Mouse (Mus musculus) gastrocnemius, adult 2 months (tissue): ENCODE results near the gene Sox10. TPM values are rescaled to one million over a fixed set of nuclear protein-coding genes. Genes with fewer than 3 reads are reported as not detected.

Source experiments
- DNase-seq: peaks from one replicate; pipeline ENCODE4 v3.0.0; 2022
- H3K27ac ChIP-seq: fragments of 200-600 bp; 2 replicates; pipeline ENCODE4 v1.8.1; 2022; ENCODE audit warnings: mild to moderate bottlenecking
- H3K4me3 ChIP-seq: fragments of 200-600 bp; 2 replicates; pipeline ENCODE4 v1.8.1; 2022; ENCODE audit warnings: mild to moderate bottlenecking, moderate library complexity
- CTCF ChIP-seq: fragments of 200-600 bp; IDR thresholded peaks from 2 replicates; pipeline ENCODE4 v1.8.1; 2022; ENCODE audit warnings: antibody characterized with exemption, mild to moderate bottlenecking, moderate library complexity
- intact Hi-C: fragments of 180-260 bp; cut with DNase I; formaldehyde crosslinking; loops from one replicate; pipeline ENCODE4 v1.15.1; 2025
- total RNA-seq, 2 experiments: library from RNA; stranded (reverse); gene quantifications; 2 replicates each; pipeline ENCODE4 v1.2.3; 2021

Gene Sox10
- total RNA-seq, 2 experiments from 2014 or later = 0.71 to 0.81 TPM

- intact Hi-C loops = no loop called here
- no peak for DNase-seq
- TF ChIP-seq CTCF = no peak
- H3K4me3 ChIP-seq = no peak overlapping the region
- H3K27ac ChIP-seq = no peak overlapping the region
These were observed 19.5 kb downstream of the Sox10 start for GRCm38 (mm10) chr15:79145522-79145921.

DNA sequence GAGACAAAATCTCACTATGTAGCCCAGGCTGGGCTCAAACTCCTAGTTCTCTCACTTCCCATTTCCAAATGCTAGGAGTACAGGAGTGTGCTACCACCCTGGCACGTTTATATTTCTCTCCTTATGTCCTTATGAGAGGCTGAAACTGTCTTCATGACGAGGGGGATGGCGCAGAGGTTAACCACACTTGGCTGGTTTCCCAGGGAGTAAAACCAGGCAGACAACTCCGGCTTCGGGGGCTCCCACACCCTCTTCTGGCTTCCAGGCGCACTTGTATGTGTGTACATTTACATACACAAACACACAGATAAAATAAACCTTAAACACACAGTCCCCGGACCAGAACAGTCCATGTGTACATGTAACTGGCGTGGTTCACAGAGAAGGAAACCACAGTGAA, 21.0 kb downstream of the Sox10 start:
- Histone ChIP-seq H3K4me3 (no peak overlapping the region), H3K27ac (no peak overlapping the region)
- intact Hi-C loops = no loop called here
- TF ChIP-seq CTCF = no peak
- DNase-seq = no peak

- Histone ChIP-seq H3K27ac (no peak overlapping the region), H3K4me3 (no peak overlapping the region)
- intact Hi-C loops = no loop called here
- no peak for DNase-seq
- TF ChIP-seq CTCF = no peak
These were observed 21.7 kb downstream of the Sox10 start for GRCm38 (mm10) chr15:79143316-79143715.

DNA sequence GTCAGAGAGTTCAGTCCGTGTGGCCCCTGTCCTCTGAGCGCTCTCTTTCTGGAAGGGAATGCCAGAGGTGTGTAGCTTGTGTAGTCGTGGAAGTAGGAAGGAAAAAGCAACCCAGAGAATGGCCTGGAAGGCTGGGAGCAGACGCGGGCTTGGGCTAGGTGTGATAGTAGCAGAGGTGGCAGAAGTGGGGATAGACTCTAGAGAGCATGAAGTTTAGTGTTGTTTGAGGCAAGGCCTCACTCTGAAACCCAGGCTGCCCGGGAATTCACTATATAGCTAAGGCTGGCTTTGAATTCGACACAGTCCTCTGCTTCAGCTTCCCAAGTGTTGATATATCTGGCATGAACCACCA, 23.5 kb downstream of the Sox10 start:
- TF ChIP-seq CTCF = no peak
- H3K27ac ChIP-seq = peak overlapping the region; percentile 88
- no peak for DNase-seq
- intact Hi-C loops = no loop called here
- peak overlapping the region; percentile 81 for H3K4me3 ChIP-seq

DNA sequence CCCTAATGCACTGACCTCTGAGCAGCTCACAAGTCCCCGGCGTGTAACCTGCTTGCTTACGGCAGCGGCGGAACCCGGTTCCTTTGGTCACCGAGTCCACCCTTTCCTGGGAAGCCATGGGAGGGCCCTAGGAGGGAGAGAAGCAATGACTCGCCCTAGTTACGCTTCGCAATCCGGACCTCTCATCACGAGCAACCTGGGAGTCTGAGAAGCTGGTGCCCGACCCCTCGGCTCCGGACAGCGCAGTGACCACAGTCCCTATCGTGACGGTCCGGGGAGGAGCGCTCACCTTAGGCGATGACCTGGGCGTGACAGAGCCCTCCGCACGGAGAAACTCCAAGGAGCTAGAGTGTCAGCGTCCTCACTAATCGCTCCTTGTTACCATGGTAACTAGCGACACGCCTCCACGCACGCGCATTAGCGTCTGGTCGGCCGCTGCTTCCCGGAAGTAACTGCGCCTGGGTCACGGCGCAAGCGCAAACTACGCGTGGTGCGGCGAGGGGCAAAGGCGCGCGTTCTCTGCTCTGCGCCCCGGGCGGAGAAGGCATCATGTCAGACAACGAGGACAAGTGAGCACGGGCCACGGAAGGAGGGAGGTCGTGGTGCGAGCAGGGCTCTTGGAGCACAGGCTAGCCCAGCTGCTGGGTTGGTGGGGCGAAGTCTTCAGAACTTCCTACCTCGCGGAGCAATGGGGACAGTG, 24.0 kb downstream of the Sox10 start, which contains the start of the genes Polr2f and 1700088E04Rik:
Gene Polr2f, plus strand, starts transcription at position 144 of the 700 bp plus-strand sequence.
Gene 1700088E04Rik, minus strand, starts transcription at position 388 of the 700 bp plus-strand sequence.
- intact Hi-C loops = no loop called here
- Histone ChIP-seq H3K27ac (peak within 1 kb of the TSS; percentile 88), H3K4me3 (peak within 1 kb of the TSS; percentile 81)
- peak; percentile 96 for DNase-seq
- TF ChIP-seq CTCF = no peak

- peak; percentile 56 for TF ChIP-seq CTCF
- no peak for DNase-seq
- Histone ChIP-seq H3K4me3 (no peak overlapping the region), H3K27ac (no peak overlapping the region)
- intact Hi-C loops = no loop called here
These were observed 25.4 kb downstream of the Sox10 start for GRCm38 (mm10) chr15:79139640-79140039.

- no peak for DNase-seq
- intact Hi-C loops = no loop called here
- TF ChIP-seq CTCF = no peak
- Histone ChIP-seq H3K4me3 (no peak overlapping the region), H3K27ac (no peak overlapping the region)
These were observed 29.1 kb downstream of the Sox10 start for GRCm38 (mm10) chr15:79135783-79136575.

- intact Hi-C loops = no loop called here
- DNase-seq = no peak
- Histone ChIP-seq H3K4me3 (no peak overlapping the region), H3K27ac (no peak overlapping the region)
- no peak for TF ChIP-seq CTCF
These were observed 29.7 kb downstream of the Sox10 start for GRCm38 (mm10) chr15:79135332-79135731.

- intact Hi-C loops = no loop called here
- TF ChIP-seq CTCF = no peak
These were observed 30.4 kb downstream of the Sox10 start for GRCm38 (mm10) chr15:79134496-79135270.

GRCm38 (mm10) chr15:79133191-79133661, 31.8 kb downstream of the Sox10 start:
- intact Hi-C loops = no loop called here
- no peak overlapping the region for H3K4me3 ChIP-seq
- TF ChIP-seq CTCF = no peak
- DNase-seq = peak; percentile 64
- H3K27ac ChIP-seq = peak overlapping the region; percentile 91

More at GRCm38 (mm10) chr15:79134496-79135270, 30.4 kb downstream of the Sox10 start:
- H3K4me3 ChIP-seq = no peak overlapping the region
- no peak for DNase-seq
- H3K27ac ChIP-seq = no peak overlapping the region

DNA sequence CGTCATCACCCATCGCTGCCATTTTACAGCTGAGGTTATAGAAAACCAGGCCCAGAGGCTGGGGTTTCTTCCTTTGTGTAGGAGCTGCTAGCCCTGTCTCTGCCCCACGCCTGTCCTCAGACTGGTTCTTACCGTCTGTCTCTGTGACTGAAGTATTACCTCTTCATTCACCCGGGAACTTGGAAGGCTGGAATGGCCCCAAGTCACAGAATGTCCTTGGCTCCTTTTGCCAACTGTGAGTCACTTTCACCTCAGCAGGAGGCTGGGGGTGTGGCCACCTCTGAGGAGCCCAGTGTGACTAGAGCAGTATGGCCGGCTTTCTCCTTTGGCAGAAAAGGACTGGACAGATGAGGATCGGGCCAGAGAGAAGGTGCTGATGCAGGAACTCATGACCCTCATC, 33.6 kb downstream of the Sox10 start:
- DNase-seq = peak; percentile 91
- intact Hi-C loops = no loop called here
- Histone ChIP-seq H3K4me3 (peak overlapping the region; percentile 56), H3K27ac (peak overlapping the region; percentile 91)
- no peak for TF ChIP-seq CTCF

- DNase-seq = peak; percentile 54
- intact Hi-C loops = no loop called here
- Histone ChIP-seq H3K4me3 (no peak overlapping the region), H3K27ac (peak overlapping the region; percentile 91)
- no peak for TF ChIP-seq CTCF
These were observed 34.3 kb downstream of the Sox10 start for GRCm38 (mm10) chr15:79130782-79131181.
